9 mouse cellular contexts compared by ENCODE assay signal in genomic region chr17:37049570-37050310, GRCm38 (mm10). TPM values are rescaled to one million over a fixed set of nuclear protein-coding genes. Genes with fewer than 3 reads are reported as not detected.
DNase-seq lines count a peak whose midpoint lies in the region; ATAC-seq and TF ChIP-seq lines count a peak whose summit lies in the region.
"Had no signal": no experiment of that assay in that cellular context is flagged by ENCODE, and none has a peak within 500 bp of the region (broad histone marks: within the 10 kb centered on the region; RNA-seq: fewer than 3 reads in every experiment).

No protein-coding gene starts in this region.

- TF ChIP-seq CTCF in lung, postnatal 0 days (IDR thresholded peaks at IDR 0.05): peak; percentile 71

- peak overlapping the region; percentile 87 for H3K4me2 ChIP-seq in hindbrain, embryonic 11.5 days (replicated peaks; ENCODE audit: low read depth, low read length)
- H3K4me2 ChIP-seq in lung, postnatal 0 days (replicated peaks; ENCODE audit: low read depth, low read length): peak overlapping the region; percentile 81

- H3K27me3 ChIP-seq in hindbrain, embryonic 11.5 days (ENCODE audit: control insufficient read depth, insufficient read depth, low read length): peaks cover 4% of the 10 kb centered on the region
- no peaks in the 10 kb centered on the region for H3K27me3 ChIP-seq in lung, postnatal 0 days (replicated peaks; ENCODE audit: insufficient read depth, low read length)
- H3K27me3 ChIP-seq: Patski had no signal

- H3K4me3 ChIP-seq in hindbrain, embryonic 11.5 days (ENCODE audit: low read depth, low read length): peak overlapping the region; percentile 66
- H3K4me3 ChIP-seq in lung, postnatal 0 days (ENCODE audit: low read depth, low read length): peak overlapping the region; percentile 44

- peak; percentile 25 for ATAC-seq in hindbrain, embryonic 11.5 days (ENCODE audit: low FRiP score)
- 0 out of 2 replicates have a peak, but pooled peaks have one; percentile 13 for ATAC-seq in lung, postnatal 0 days
- ATAC-seq: Patski had no signal

- no peaks in the 10 kb centered on the region for H3K36me3 ChIP-seq in hindbrain, embryonic 11.5 days (ENCODE audit: control insufficient read depth, insufficient read depth, low read length)
- H3K36me3 ChIP-seq in lung, postnatal 0 days (ENCODE audit: insufficient read depth, low read length): peaks cover 2% of the 10 kb centered on the region; the same call in 1 of the 2 replicates

- peak overlapping the region; percentile 44; the same call in 1 of the 2 replicates for H3K9ac ChIP-seq in hindbrain, embryonic 11.5 days (ENCODE audit: low read depth, low read length)
- no peak overlapping the region for H3K9ac ChIP-seq in lung, postnatal 0 days (replicated peaks; ENCODE audit: low read depth)

- H3K27ac ChIP-seq in hindbrain, embryonic 11.5 days (ENCODE audit: low read depth, low read length): 0 out of 2 replicates have a peak overlapping the region, but pooled peaks have one; percentile 18
- H3K27ac ChIP-seq in lung, postnatal 0 days (ENCODE audit: low read length): no peak overlapping the region

- no peak for TF ChIP-seq EP300 in lung, postnatal 0 days (IDR thresholded peaks at IDR 0.05)

- DNase-seq in ES-CJ7 (ENCODE audit: low read depth, low spot score): peak; percentile 72
- peak; percentile 92 to 93 for DNase-seq in cerebellum, postnatal 10 days
- peak; percentile 79 to 86 for DNase-seq in frontal cortex, postnatal 25 days (ENCODE audit: low spot score in 2 of 2)
- DNase-seq in hindbrain, embryonic 11.5 days (ENCODE audit: low spot score): peak; percentile 85
- DNase-seq in layer of hippocampus, postnatal 14 days (ENCODE audit: low spot score in 2 of 2): peak; percentile 84 to 85
- peak; percentile 53 for DNase-seq in lung, postnatal 0 days (ENCODE audit: low spot score)
- DNase-seq in ovary, postnatal 14 days (ENCODE audit: low spot score): peak; percentile 52
- DNase-seq in urinary bladder, adult 2 months (ENCODE audit: low spot score): peak; percentile 61

- H3K4me1 ChIP-seq in hindbrain, embryonic 11.5 days (replicated peaks; ENCODE audit: control insufficient read depth, insufficient read depth, low read length): peaks cover 3% of the 10 kb centered on the region
- peaks cover 8% of the 10 kb centered on the region for H3K4me1 ChIP-seq in lung, postnatal 0 days (ENCODE audit: insufficient read depth, low read depth, low read length)

- no peaks in the 10 kb centered on the region for H3K9me3 ChIP-seq in hindbrain, embryonic 11.5 days (ENCODE audit: control insufficient read depth, low read length)
- H3K9me3 ChIP-seq in lung, postnatal 0 days (ENCODE audit: low read length): no peaks in the 10 kb centered on the region

- 2% methylated on average over 39 of the region's 39 CpGs for WGBS in hindbrain, embryonic 11.5 days
- 13% methylated on average over 39 of the region's 39 CpGs for WGBS in lung, postnatal 0 days

RNA-seq across cellular contexts. Expression of gene Gabbr1, which starts 4.0 kb away (rescaled TPM):
- polyA plus RNA-seq in hindbrain, embryonic 11.5 days (2014; fragmentation: Nextera tagmentation; extraction: Ambion mirVana): 16.8 and 24.8 TPM in 2 replicates
- 100 to 1,000 TPM; 609 to 643 TPM for total RNA-seq in layer of hippocampus, postnatal 14 days (2021)
- 5.8 and 6.2 TPM in 2 replicates for polyA plus RNA-seq in lung, postnatal 0 days (2015; fragmentation: Nextera tagmentation; extraction: Ambion mirVana)
- 72.1 and 81.4 TPM in 2 replicates for polyA plus RNA-seq in urinary bladder, adult 2 months (2012; rRNA removed)

RNA-seq across cellular contexts. Expression of gene Mog, which starts 26.5 kb away (rescaled TPM):
- 0.39 and 0.61 TPM in 2 replicates for polyA plus RNA-seq in hindbrain, embryonic 11.5 days (2014; fragmentation: Nextera tagmentation; extraction: Ambion mirVana)
- 10 to 100 TPM; 56.9 to 66.4 TPM for total RNA-seq in layer of hippocampus, postnatal 14 days (2021)
- 0.07 TPM in 1 of 2 replicates, not detected in the other for polyA plus RNA-seq in lung, postnatal 0 days (2015; fragmentation: Nextera tagmentation; extraction: Ambion mirVana)
- polyA plus RNA-seq in urinary bladder, adult 2 months (2012; rRNA removed): 0.11 and 0.18 TPM in 2 replicates

RNA-seq across cellular contexts. Expression of gene Olfr90, which starts 38.6 kb away (rescaled TPM):
- 0.06 TPM in 1 of 2 replicates, not detected in the other for polyA plus RNA-seq in hindbrain, embryonic 11.5 days (2014; fragmentation: Nextera tagmentation; extraction: Ambion mirVana)
- total RNA-seq in layer of hippocampus, postnatal 14 days (2021): under 1 TPM in 1 of 2 experiments, not detected in 1; 0.12 TPM
- not detected in 2 replicates for polyA plus RNA-seq in lung, postnatal 0 days (2015; fragmentation: Nextera tagmentation; extraction: Ambion mirVana)
- not detected in 2 replicates for polyA plus RNA-seq in urinary bladder, adult 2 months (2012; rRNA removed)
- polyA plus RNA-seq: Patski had no signal

RNA-seq across cellular contexts. Expression of gene Olfr91, which starts 48.3 kb away (rescaled TPM):
- 0.08 TPM in 1 of 2 replicates, not detected in the other for polyA plus RNA-seq in hindbrain, embryonic 11.5 days (2014; fragmentation: Nextera tagmentation; extraction: Ambion mirVana)
- not detected for total RNA-seq in layer of hippocampus, postnatal 14 days (2021)
- not detected in 2 replicates for polyA plus RNA-seq in lung, postnatal 0 days (2015; fragmentation: Nextera tagmentation; extraction: Ambion mirVana)
- polyA plus RNA-seq in urinary bladder, adult 2 months (2012; rRNA removed): not detected in 2 replicates
- polyA plus RNA-seq: Patski had no signal

RNA-seq across cellular contexts. Expression of gene Zfp57, which starts 48.8 kb away (rescaled TPM):
- 137 and 153 TPM in 2 replicates for polyA plus RNA-seq in hindbrain, embryonic 11.5 days (2014; fragmentation: Nextera tagmentation; extraction: Ambion mirVana)
- 10 to 100 TPM; 33.4 to 34.3 TPM for total RNA-seq in layer of hippocampus, postnatal 14 days (2021)
- 35.6 and 44.3 TPM in 2 replicates for polyA plus RNA-seq in lung, postnatal 0 days (2015; fragmentation: Nextera tagmentation; extraction: Ambion mirVana)
- polyA plus RNA-seq in urinary bladder, adult 2 months (2012; rRNA removed): 22.6 and 32.3 TPM in 2 replicates
